Mouse (Mus musculus) skeletal muscle tissue, postnatal 0 days (tissue): ENCODE measurements around the gene Uncx. TPM values are rescaled to one million over a fixed set of nuclear protein-coding genes. Genes with fewer than 3 reads are reported as not detected.

Experiments used
- polyA plus RNA-seq: library from polyadenylated mRNA; unstranded; fragments of >200 nt; fragmentation: Nextera tagmentation; extraction: Ambion mirVana; gene quantifications from 2 replicates; pipeline ENCODE4 v1.2.1, GENCODE M21; 2015

The Uncx gene
- polyA plus RNA-seq: not detected in 2 replicates

GRCm38 (mm10) chr5:139543214-139543613 lies at the start of gene Uncx:
Uncx (plus strand) TSS chr5:139543494.

Other genes with a start within 250 kb of the Uncx start
- 2.1 and 3.8 TPM in 2 replicates for gene Adap1, start 217.9 kb upstream of the Uncx start, polyA plus RNA-seq
- gene Cox19, start 192.1 kb upstream of the Uncx start, polyA plus RNA-seq: 73.7 and 79.2 TPM in 2 replicates
- 0.51 TPM in 1 of 2 replicates, not detected in the other for gene Cyp2w1, start 190.9 kb upstream of the Uncx start, polyA plus RNA-seq
- 10.5 and 11.6 TPM in 2 replicates for gene Gpr146, start 165.8 kb upstream of the Uncx start, polyA plus RNA-seq
- 0.44 and 0.77 TPM in 2 replicates for gene C130050O18Rik, start 138.2 kb upstream of the Uncx start, polyA plus RNA-seq
- 3.5 and 3.6 TPM in 2 replicates for gene Gper1, start 120.3 kb upstream of the Uncx start, polyA plus RNA-seq
- gene 3110082I17Rik, start 83.0 kb upstream of the Uncx start, polyA plus RNA-seq: 10.4 and 10.6 TPM in 2 replicates
- 4.1 and 4.8 TPM in 2 replicates for gene Zfand2a, start 58.9 kb upstream of the Uncx start, polyA plus RNA-seq
- gene Micall2, start 192.8 kb downstream of the Uncx start, polyA plus RNA-seq: 1.3 and 1.5 TPM in 2 replicates
- 8.6 and 9.9 TPM in 2 replicates for gene Ints1, start 232.2 kb downstream of the Uncx start, polyA plus RNA-seq
- gene Mafk, start 248.0 kb downstream of the Uncx start, polyA plus RNA-seq: 10.3 and 10.4 TPM in 2 replicates